Mouse (Mus musculus) lung, postnatal 4 days (tissue): ENCODE measurements around the gene Olfr531.

Source experiments
- DNase-seq, 2 experiments: peaks; one replicate each; pipeline ENCODE4 v3.0.0; 2021

Olfr531 gene

GRCm38 (mm10) chr7:140402818-140403217 lies at the start of gene Olfr531:
TSS of gene Olfr531 (minus strand) at chr7:140402918.
- no peak for DNase-seq

- no peak for DNase-seq
These were observed 40.4 kb upstream of the Olfr531 start for GRCm38 (mm10) chr7:140443141-140443540.

GRCm38 (mm10) chr7:140421539-140421938 lies 18.8 kb upstream of the Olfr531 start, which contains the start of gene Olfr532:
TSS of gene Olfr532 (minus strand) at chr7:140421639.
- no peak for DNase-seq

- no peak for DNase-seq
These were observed 25.8 kb downstream of the Olfr531 start for GRCm38 (mm10) chr7:140376911-140377310.

GRCm38 (mm10) chr7:140376231-140376630 lies 26.5 kb downstream of the Olfr531 start, which contains the start of gene Olfr530:
TSS of gene Olfr530 (minus strand) at chr7:140376331.
- DNase-seq = no peak

- DNase-seq = no peak
These were observed 28.4 kb downstream of the Olfr531 start for GRCm38 (mm10) chr7:140374300-140374699.

GRCm38 (mm10) chr7:140361571-140361970 lies 41.1 kb downstream of the Olfr531 start, which contains the start of gene Olfr60:
TSS of gene Olfr60 (minus strand) at chr7:140361671.
- DNase-seq = no peak
